Mouse (Mus musculus) frontal cortex, adult 2 months (tissue): ENCODE measurements around the gene Ucn. TPM values are rescaled to one million over a fixed set of nuclear protein-coding genes. Genes with fewer than 3 reads are reported as not detected.

Source experiments
- DNase-seq, 2 experiments: peaks; one replicate each; pipeline ENCODE4 v3.0.0; 2022; ENCODE audit warnings: low spot score in 1 of 2; ENCODE audit errors: extremely low spot score in 1 of 2
- polyA plus RNA-seq: library from polyadenylated mRNA; depleted of rRNA; stranded (reverse); fragments of >200 nt; gene quantifications from 2 replicates; pipeline ENCODE4 v1.2.3, GENCODE M21; 2012; rRNA removed

Gene Ucn
- 2.0 and 2.7 TPM in 2 replicates for polyA plus RNA-seq

DNA sequence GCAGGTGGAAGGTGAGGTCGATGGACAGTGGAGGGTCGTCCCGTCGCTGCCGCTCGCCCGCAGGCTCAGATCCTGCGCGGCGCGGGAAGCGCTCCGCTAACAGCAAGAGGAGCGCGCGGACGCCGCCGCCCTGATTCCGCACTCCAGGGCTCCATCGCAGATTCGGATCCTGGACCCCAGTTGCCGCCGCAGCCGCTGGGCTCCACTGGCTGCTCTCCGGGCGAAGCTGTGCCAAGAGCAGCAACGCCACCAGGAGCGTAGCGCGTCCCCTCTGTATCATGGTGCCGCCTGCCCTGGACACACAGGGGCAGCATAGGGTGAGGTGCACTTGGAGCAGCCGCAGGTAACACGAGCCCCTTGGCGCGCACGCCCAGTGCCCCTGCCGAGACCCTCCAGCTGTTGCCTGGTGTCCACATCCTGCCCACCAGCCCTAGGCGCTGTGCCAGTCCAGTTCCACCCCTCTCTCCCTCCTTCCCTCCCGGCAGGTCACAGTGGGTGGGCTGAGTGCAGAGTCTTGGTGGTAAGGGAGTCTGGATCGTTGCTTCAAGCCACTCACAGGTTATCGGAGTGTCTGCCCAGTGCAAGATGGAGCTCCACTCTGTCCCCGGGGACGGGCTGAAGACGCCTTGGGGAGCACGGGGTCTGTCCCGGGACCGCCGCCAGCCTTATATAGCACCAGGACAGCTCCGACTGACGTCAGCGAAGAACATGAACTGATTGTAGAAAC, at the start of gene Ucn:
Gene Ucn, minus strand, starts transcription at position 589 of the 727 bp plus-strand sequence.
- no peak for DNase-seq

- DNase-seq, result no peak
Observed at GRCm38 (mm10) chr5:31183678-31184077, 45.0 kb upstream of the Ucn start.

GRCm38 (mm10) chr5:31181183-31181770, 42.6 kb upstream of the Ucn start:
- no peak for DNase-seq

- peak; percentile 96 to 99 for DNase-seq
Observed at GRCm38 (mm10) chr5:31179766-31180630, 41.4 kb upstream of the Ucn start, which contains the start of the genes Gm29609 and Gtf3c2. Gene Gm29609, minus strand, starts transcription at chr5:31179911. Gene Gtf3c2, minus strand, starts transcription at chr5:31180144.

DNA sequence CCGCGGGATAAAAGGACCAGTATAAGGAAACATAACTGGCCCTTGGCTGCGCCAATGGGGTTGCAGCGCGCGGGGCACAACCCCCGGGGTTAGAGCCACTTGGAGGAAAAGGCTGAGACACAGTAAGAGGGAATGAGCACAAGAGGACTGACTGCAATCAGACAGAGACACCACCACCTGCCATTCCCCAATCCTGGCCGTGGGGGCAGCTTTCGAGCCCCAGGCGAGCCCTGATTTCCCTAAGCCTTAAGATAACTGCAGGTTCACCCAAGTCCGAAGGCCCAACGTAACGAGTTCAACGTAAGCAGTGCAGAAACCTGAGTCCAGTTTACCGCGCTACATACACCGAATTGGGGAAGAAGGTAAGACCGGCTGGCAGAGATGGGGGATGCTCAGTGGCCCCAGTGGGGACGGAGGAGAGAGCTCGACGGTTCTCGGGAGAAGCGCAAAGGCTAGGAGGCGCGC, 40.7 kb upstream of the Ucn start:
- no peak for DNase-seq

DNA sequence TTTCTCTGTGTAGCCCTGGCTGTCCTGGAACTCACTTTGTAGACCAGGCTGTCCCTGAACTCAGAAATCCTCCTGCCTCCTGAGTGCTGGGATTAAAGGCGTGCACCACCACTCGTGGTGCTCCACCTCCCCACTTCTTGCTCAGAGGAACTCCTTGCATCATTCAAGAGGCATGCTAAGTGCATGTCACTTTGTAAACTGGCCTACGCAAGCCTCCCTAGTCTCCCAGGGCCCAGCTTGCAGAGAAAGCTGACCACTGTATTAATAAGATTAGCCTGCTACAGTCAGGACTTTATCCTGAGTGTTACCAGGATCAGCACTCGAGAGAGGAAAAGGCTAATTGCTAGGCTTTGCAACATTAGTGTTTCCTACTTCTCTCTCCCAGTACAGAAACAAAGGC, 30.0 kb upstream of the Ucn start:
- DNase-seq, result no peak

DNA sequence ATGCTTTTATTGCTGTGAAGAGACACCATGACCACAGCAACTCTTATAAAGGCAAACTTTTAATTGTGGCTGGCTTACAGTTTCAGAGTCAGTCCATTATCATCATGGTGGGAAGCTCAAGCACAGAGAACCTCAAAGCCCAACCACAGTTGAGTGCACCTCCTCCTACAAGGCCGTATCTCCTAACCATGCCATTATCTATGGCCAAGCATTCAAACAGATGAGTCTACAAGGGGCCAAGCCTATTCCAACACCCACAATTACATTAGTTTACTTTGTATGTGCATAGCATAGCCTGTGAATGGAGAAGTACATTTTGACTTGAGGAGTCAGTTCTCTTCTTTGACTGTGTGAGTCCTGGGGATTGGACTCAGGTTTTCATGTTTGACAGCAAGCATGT, 26.2 kb upstream of the Ucn start:
- no peak for DNase-seq

GRCm38 (mm10) chr5:31162462-31162861, 23.8 kb upstream of the Ucn start:
- no peak for DNase-seq

DNA sequence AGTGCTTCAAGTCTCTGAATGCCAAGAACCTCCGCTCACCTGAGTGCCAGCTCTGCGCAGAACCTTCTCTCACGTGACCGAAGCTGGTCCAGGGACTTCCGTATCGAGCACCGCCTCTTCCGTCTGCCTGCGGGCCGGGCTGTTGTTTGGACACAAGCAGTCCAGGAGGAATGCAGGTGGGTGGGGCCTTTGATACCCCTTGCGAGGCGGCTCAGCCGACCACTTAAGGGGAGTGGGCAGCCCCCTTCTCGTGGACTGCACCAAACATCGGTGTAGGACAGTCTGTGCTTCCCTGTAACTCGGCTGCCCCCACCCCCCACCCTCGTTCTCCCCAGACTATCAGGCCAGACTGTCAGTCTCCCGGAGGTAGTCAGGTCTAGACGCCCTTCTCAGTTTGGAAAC, 15.5 kb upstream of the Ucn start, which contains the start of gene Mpv17:
Gene Mpv17, minus strand, starts transcription at position 100 of the 402 bp plus-strand sequence.
- peak; percentile 73 to 84 for DNase-seq

GRCm38 (mm10) chr5:31153516-31154151, 15.0 kb upstream of the Ucn start:
- DNase-seq, result no peak

DNA sequence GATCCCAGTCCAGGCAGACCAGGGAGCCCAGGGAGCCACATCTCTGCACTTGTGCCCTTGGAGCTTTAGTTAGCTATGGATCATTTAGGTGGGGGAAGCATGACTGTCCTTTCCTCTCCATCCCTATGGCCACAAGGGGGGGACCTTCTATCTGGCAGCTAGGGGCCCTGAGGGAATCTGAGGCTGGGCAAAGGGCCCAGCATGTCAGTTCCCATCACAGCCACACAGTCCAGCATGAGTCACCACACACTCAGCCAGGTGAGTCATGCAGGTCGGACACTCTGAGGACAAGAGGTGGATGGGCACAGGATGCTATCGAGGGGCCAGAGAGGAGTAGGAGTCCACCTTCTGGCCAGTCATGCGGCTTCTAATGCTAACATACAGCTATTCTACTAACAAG, 13.1 kb upstream of the Ucn start:
- no peak for DNase-seq

DNA sequence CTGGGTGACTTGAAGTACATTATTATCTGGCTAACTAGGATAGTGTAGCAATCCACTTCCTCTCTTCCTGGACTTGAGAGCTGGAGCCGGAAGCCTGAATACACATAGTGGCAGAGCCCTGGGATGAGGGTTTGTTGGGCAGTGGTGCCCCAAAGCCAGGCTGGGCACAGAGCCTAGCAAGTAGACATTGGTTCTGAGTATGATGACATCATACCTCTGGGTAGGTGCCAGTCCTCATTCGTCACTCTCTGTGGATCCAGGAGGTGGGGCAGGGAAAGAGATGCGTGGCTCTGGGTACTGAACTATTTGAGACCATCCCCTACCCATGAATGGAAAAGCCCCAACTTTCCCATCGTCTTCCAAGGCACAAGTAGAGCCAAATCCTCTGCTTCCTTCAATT, 11.2 kb upstream of the Ucn start:
- DNase-seq, result no peak

GRCm38 (mm10) chr5:31138968-31139425, 368 bp upstream of the Ucn start:
- no peak for DNase-seq

GRCm38 (mm10) chr5:31137658-31138057, 971 bp downstream of the Ucn start:
- DNase-seq, result no peak

- DNase-seq, result no peak
Observed at GRCm38 (mm10) chr5:31136730-31137424, 1.8 kb downstream of the Ucn start.

GRCm38 (mm10) chr5:31126050-31126449, 12.6 kb downstream of the Ucn start:
- no peak for DNase-seq

- no peak for DNase-seq
Observed at GRCm38 (mm10) chr5:31123481-31123880, 15.1 kb downstream of the Ucn start.

DNA sequence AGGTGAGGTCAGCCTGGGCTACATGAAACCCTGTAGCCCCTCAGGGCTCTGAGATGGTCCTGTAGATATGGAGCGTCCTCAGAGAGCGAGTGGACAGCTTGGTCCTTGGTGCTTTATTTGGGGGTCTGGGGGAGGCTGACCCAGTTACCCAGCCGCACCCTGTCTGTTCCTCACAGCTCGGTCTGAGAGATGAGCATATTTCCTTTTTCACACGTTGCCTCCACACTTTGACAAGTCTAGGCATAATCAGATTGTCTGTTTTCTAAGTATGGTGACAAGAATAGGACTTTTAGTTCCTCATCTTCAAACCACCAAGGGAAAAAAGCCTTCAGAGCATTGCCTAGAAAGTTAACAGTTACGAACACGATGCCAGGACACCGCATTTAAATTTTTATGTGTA, 17.5 kb downstream of the Ucn start:
- peak; percentile 50 to 65 for DNase-seq

- no peak for DNase-seq
Observed at GRCm38 (mm10) chr5:31116912-31117311, 21.7 kb downstream of the Ucn start.

GRCm38 (mm10) chr5:31116354-31116753, 22.3 kb downstream of the Ucn start, which contains the start of gene Trim54:
Gene Trim54, plus strand, starts transcription at chr5:31116712.
- DNase-seq, result no peak
